Mouse (Mus musculus) central nervous system, embryonic 11.5 days (tissue): ENCODE measurements around the gene Tmc2. TPM values are rescaled to one million over a fixed set of nuclear protein-coding genes. Genes with fewer than 3 reads are reported as not detected.

Experiments
- polyA plus RNA-seq: library from polyadenylated mRNA; depleted of rRNA; stranded (reverse); fragments of >200 nt; gene quantifications from 2 replicates; pipeline ENCODE4 v1.2.3, GENCODE M21; 2012; rRNA removed

Tmc2 gene
- 0.02 and 0.04 TPM in 2 replicates for polyA plus RNA-seq

GRCm38 (mm10) chr2:130194894-130195293 is at the start of gene Tmc2:
Gene Tmc2, plus strand, starts transcription at chr2:130195194.

GRCm38 (mm10) chr2:130178706-130179506 is 16.1 kb upstream of the Tmc2 start, which contains the start of gene Snrpb:
Gene Snrpb, minus strand, starts transcription at chr2:130179403.

GRCm38 (mm10) chr2:130274149-130274861 is 79.3 kb downstream of the Tmc2 start, which contains the start of gene Nop56:
Gene Nop56, plus strand, starts transcription at chr2:130274430.

GRCm38 (mm10) chr2:130283854-130284654 is 89.1 kb downstream of the Tmc2 start, which contains the start of gene Idh3b:
Gene Idh3b, minus strand, starts transcription at chr2:130284547.

GRCm38 (mm10) chr2:130294936-130295277 is 99.9 kb downstream of the Tmc2 start, which contains the start of gene Ebf4:
Gene Ebf4, plus strand, starts transcription at chr2:130295169.

Other genes with a start within 250 kb of the Tmc2 start
- gene Tgm3, start 182.8 kb upstream of the Tmc2 start, polyA plus RNA-seq: 0.11 and 0.22 TPM in 2 replicates
- gene Tgm6, start 82.8 kb upstream of the Tmc2 start, polyA plus RNA-seq: not detected in 2 replicates
- 372 and 422 TPM in 2 replicates for gene Snrpb, start 15.8 kb upstream of the Tmc2 start, polyA plus RNA-seq
- 392 and 588 TPM in 2 replicates for gene Nop56, start 79.2 kb downstream of the Tmc2 start, polyA plus RNA-seq
- 138 and 176 TPM in 2 replicates for gene Idh3b, start 89.4 kb downstream of the Tmc2 start, polyA plus RNA-seq
- 8.2 and 10.5 TPM in 2 replicates for gene Ebf4, start 100.0 kb downstream of the Tmc2 start, polyA plus RNA-seq
- 28.9 and 44.3 TPM in 2 replicates for gene Cpxm1, start 202.4 kb downstream of the Tmc2 start, polyA plus RNA-seq
- gene Gm28372, start 210.0 kb downstream of the Tmc2 start, polyA plus RNA-seq: not detected in 2 replicates
- not detected in 2 replicates for gene 1700020A23Rik, start 210.1 kb downstream of the Tmc2 start, polyA plus RNA-seq
- gene Tmem239, start 211.3 kb downstream of the Tmc2 start, polyA plus RNA-seq: not detected in 2 replicates
- 131 and 175 TPM in 2 replicates for gene Vps16, start 229.1 kb downstream of the Tmc2 start, polyA plus RNA-seq
- 26.3 and 33.4 TPM in 2 replicates for gene Pced1a, start 229.5 kb downstream of the Tmc2 start, polyA plus RNA-seq